Mouse (Mus musculus) right cerebral cortex, postnatal 36 days (tissue): ENCODE measurements around the gene Smpd3.

Experiments used
- DNase-seq, 2 experiments: peaks; one replicate each; pipeline ENCODE4 v3.0.0; 2022; ENCODE audit warnings: low spot score in 2 of 2, mixed read lengths in 1 of 2

Smpd3 gene

GRCm38 (mm10) chr8:106337852-106338521, at the start of gene Smpd3:
Gene Smpd3, minus strand, starts transcription at chr8:106337988.
- peak; percentile 99 to 100 for DNase-seq

GRCm38 (mm10) chr8:106381026-106381425, 43.2 kb upstream of the Smpd3 start:
- no peak for DNase-seq

GRCm38 (mm10) chr8:106379357-106379756, 41.6 kb upstream of the Smpd3 start:
- no peak for DNase-seq

GRCm38 (mm10) chr8:106378501-106379048, 40.8 kb upstream of the Smpd3 start:
- no peak for DNase-seq

GRCm38 (mm10) chr8:106376862-106377261, 39.1 kb upstream of the Smpd3 start:
- DNase-seq, result no peak

DNA sequence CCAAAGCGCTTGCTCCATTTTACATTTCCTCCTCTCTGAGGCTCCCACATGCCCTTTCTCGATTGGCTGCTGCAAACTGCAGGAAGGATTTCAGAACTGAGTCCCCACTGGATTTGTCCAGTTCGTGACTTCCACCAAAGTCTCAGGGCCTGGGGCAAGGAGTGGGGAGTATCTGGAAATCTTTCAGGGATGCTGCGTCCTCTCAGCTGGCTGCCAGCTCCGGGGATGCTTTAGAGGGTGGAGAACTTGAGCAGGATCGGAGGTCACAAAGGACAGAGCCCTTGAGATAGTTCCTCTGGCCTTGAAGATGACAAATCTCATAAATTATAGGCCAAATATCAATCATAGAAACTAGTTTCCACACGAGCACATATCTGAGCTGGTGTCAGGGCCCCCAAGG, 38.2 kb upstream of the Smpd3 start:
- no peak for DNase-seq

- no peak for DNase-seq
These were observed 31.3 kb upstream of the Smpd3 start for GRCm38 (mm10) chr8:106369069-106369468.

DNA sequence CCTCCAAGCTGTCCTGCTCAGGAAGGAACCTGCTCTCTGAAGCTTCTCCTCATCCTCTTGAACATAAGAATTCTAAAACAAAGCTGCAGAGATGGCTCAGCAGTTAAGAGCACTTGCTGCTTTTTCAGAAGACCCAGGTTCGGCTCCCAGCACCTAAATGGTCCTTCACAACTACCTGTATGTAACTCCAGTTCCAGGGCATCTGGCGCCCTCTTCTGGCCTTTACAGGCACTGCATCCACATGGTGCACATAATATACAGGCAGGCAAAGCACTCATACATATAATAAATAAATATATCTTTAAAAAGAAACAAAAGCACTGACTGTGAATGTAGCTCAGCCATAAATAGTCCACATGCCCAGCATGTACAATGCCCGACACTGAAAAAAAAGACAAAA, 30.7 kb upstream of the Smpd3 start:
- no peak for DNase-seq

DNA sequence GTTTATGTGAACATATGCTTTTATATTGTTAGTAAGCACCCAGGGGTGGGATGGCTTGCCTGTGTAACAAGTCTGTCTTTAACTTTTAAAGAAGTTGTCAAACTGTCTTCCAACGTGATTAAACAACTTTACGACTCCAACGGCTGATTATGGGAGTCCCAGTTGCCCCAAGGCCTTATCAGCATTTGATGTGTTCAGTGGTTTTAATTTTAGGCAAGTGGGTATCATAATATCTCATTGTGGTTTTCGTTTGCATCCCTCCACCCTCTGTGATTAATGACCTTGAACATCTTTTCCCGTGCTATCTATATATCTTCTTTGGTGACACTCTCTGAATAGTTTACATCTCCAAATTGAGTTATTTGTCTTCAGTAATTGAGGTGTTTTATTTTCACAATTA, 27.0 kb upstream of the Smpd3 start:
- DNase-seq, result no peak

- no peak for DNase-seq
These were observed 26.5 kb upstream of the Smpd3 start for GRCm38 (mm10) chr8:106364278-106364677.

DNA sequence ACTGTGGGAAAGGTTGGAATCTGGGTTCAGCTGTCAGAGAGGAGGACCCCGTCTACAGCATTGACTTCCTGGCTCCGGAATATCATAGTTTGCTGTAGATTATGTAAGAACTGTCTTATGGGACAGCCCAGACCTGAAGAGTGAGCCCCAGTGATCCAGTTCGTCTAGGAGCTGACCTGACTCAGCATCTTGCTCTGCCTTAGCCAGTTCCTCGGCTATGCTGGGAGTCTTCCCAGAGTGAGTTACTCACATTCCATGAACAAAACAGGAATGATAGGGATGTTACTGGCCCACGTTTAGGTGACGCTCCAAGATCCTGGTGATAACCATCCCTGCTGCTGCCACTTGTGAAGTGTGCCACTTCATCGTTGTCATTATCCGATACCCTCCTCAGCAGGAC, 25.5 kb upstream of the Smpd3 start:
- no peak for DNase-seq

- no peak for DNase-seq
These were observed 22.0 kb upstream of the Smpd3 start for GRCm38 (mm10) chr8:106359650-106360338.

- no peak for DNase-seq
These were observed 13.3 kb upstream of the Smpd3 start for GRCm38 (mm10) chr8:106351135-106351534.

DNA sequence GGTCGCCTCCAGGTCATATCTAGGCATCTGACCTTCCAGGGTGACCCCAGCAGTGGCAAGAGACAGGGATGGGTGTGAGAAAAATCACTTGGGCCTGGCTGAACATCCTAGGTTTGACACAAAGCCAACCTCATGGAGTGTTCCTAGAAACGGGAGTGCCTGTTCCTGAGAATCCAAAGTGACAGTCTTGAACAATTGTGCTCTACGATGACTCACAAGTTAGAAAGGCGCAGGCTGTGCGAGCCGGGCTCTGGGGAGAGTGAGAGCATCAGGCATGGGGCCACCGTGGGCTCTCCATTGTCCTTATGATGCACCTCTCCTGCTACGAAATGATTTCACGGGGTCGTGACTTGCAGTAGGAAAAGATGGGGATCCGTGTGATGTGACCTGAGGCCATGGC, 11.6 kb upstream of the Smpd3 start:
- DNase-seq, result no peak

DNA sequence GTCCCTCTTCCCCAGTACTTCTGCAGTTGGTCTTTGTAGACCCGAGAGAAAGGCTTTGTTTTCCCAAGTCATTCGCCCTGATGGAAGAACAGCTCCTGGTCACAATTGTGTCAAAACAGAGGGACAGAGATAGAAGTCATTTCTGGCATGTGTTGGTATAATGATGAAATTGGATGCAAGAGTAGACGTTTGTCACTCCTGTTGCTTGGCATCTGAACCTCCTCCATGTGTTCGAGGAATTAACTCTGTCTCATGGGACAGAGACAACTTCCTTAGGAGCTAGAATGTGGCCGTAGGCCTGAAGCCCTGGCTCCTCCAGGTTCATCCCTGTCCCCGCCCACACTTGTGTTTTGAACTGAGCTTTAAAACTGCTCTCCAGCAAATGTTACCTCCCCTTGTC, 8.3 kb upstream of the Smpd3 start:
- no peak for DNase-seq

DNA sequence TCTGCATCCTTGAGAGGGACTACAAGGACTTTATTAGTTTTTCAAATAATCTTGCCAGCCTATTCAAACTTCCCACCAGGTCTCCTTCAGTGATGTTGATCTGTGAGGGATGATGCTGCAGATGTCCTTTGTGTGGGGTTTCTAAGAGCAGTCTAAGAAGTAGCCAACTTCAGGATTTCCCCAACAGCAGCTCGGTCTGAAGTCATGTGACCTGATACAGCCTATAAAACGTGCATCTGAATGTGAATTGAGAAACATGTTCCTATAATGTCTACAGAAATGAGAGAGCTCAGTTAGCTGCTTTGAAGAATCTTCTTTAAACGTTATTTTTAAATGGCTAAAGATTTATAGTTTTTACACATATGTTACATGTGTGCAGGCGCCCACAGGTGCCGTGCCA, 5.7 kb upstream of the Smpd3 start:
- no peak for DNase-seq

DNA sequence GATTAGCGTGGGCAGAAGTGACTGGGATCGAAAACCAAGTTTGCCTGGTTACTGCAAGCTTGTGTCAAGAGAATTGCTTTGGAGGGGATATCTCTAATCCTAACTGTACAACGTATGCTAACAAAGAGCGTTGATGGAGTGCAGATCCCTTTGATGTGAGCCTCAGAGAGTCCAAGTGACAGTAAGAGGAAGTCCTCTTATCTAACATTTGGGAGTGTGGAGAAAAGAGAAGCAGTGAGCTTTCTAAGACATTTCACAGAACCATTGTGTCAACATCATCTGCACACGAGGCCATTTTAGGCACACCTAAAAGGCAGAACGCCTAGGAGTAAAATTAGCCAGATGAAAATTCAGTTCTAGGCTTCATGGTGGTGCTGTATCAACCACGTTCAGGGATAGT, 5.0 kb upstream of the Smpd3 start:
- DNase-seq, result no peak

DNA sequence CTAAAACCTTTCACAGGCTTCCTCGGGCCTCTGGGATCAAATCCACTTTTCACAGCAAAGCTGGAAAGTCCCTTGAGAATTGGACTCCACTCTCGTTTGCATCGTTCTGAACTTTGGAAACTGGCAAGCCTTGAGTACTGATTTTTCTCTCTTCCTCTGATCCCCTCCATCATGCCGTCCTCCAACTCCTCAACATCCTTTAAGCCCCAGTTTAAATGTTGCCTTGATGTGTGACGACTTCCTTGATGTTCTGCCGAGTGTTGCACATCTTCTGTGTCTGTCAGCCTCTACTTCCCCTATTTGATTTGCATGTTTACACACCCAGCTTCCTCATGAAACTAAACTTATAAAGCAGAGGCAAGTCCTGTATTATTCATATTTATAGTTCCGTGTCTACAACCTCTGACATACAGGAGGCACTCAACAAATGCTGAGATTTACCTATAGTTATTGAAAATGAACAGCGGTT, 987 bp upstream of the Smpd3 start:
- no peak for DNase-seq

- DNase-seq, result peak; percentile 46 to 64
These were observed 1.2 kb downstream of the Smpd3 start for GRCm38 (mm10) chr8:106336561-106336960.

DNA sequence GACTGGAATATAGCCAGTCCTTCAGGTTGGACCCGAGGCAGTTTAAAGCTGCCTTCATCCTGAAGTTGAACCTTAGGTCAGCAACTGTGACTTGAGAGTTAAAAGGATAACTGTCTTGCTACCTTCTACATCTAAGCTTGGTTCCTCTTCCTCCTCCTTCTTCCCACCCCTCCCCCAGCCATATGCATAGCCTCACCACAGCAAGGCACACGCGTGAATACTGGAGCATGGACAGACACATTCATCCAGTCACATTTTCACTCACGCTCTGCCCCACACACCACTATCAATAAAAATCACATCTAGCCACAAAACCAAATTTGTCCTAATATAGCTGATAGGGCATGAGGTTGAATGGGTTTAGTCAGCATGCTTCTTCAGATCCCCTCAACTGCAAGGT, 1.8 kb downstream of the Smpd3 start:
- DNase-seq, result no peak

DNA sequence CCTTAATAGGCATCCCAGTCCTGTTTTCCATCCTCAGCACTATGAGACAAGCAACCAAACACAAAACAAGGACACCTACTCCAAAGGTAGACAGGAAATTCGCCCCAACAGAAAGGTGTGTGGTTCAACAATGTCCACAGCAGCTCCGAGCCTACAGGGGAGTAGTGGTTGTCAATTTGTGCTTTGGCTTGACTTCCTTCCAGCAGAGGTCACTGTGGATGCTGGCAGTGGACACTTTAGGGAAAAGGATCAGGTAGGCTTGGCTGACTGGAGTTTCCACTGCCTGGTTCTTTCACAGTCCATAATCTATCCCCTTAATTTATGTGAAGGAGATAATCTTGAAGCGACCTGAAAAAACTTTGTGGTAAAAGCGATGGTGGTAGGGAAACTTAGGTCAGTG, 2.6 kb downstream of the Smpd3 start:
- no peak for DNase-seq

DNA sequence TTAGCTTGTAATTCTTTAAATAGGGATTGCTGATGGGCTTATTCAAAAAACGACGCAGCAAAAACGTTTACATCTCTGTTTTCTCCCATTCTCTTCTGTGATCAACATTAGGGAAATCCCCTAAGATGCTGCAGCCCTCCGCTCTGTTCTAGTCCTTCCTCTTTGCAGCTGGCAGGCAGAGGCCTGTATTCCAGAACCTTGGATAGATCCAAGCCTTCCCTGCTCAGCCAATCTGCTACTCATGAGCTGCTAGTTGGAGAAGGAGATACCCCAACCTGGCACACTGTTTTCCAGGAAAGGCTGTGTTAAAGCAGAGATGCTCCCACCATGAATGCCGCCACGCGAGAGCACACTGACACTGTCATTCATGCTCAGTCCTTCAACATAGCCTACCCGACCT, 4.4 kb downstream of the Smpd3 start:
- no peak for DNase-seq

DNA sequence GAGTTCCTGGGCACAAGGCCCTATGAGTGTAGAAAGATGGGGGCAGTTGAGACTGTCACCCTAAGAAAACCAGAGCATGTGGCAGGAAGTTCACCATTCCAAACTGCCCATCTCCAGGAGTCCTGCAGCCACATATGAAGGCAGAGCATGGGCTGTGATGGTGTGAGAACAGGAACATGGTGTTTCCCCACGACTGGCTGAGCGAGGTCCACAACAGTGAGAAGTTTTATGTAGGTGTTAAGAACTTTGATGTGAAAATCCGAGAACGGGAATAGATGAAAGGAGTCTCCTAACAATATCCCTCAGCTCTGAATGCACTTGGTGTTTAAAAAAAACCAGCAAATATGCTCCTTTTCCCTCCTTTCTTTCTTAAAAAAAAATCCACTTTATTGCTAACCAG, 5.3 kb downstream of the Smpd3 start:
- DNase-seq, result peak in 1 of 2 experiments; percentile 31
